Mouse (Mus musculus) liver, postnatal 0 days (tissue): ENCODE measurements around the gene Sort1.

Source experiments
- CTCF ChIP-seq: sonication (generic); IDR thresholded peaks from 2 replicates; pipeline ENCODE4 v1.5.1; 2016; ENCODE audit warnings: antibody characterized with exemption, low read depth
- EP300 ChIP-seq: IDR thresholded peaks from 2 replicates; pipeline ENCODE4 v1.6.1; 2016; ENCODE audit warnings: antibody characterized with exemption, low read depth, mild to moderate bottlenecking

GRCm38 (mm10) chr3:108336878-108337277, 53.0 kb downstream of the Sort1 start:
- TF ChIP-seq CTCF = no peak
- no peak for TF ChIP-seq EP300
